Mouse (Mus musculus) monocyte, adult 5-6 weeks (primary cell): ENCODE data around the gene Itpr1. TPM values are rescaled to one million over a fixed set of nuclear protein-coding genes. Genes with fewer than 3 reads are reported as not detected.

ENCODE experiments used
- ATAC-seq: fragments of 153-309, 156-312 bp; replicated peaks from 2 replicates; pipeline ENCODE4 v1.8.0; 2017; ENCODE audit warnings: mild to moderate bottlenecking; ENCODE audit not compliant: low TSS enrichment, insufficient number of reproducible peaks, severe bottlenecking, poor library complexity, low FRiP score
- total RNA-seq: library from RNA; stranded (forward); fragments of 200-1000, 200-491, 200-594 nt; gene quantifications from 3 replicates; pipeline ENCODE4 v1.2.3, GENCODE M21; 2017

Itpr1 gene
- total RNA-seq, 1 experiment from 2014 or later, result 89.4 TPM

GRCm38 (mm10) chr6:108467597-108467996 is 254.7 kb downstream of the Itpr1 start:
- no peak for ATAC-seq

GRCm38 (mm10) chr6:108468226-108468825 is 255.4 kb downstream of the Itpr1 start:
- no peak for ATAC-seq

GRCm38 (mm10) chr6:108471878-108472277 is 259.0 kb downstream of the Itpr1 start:
- peak; percentile 56 for ATAC-seq

- ATAC-seq, result no peak
Measured at GRCm38 (mm10) chr6:108472748-108473147, 259.9 kb downstream of the Itpr1 start.

- peak; percentile 92 for ATAC-seq
Measured at GRCm38 (mm10) chr6:108476797-108477235, 263.9 kb downstream of the Itpr1 start.

GRCm38 (mm10) chr6:108477602-108478001 is 264.7 kb downstream of the Itpr1 start:
- peak; percentile 36; the same call in 1 of the 2 replicates for ATAC-seq

- no peak for ATAC-seq
Measured at GRCm38 (mm10) chr6:108481190-108481589, 268.3 kb downstream of the Itpr1 start.

- ATAC-seq, result no peak
Measured at GRCm38 (mm10) chr6:108482464-108482863, 269.6 kb downstream of the Itpr1 start.

- no peak for ATAC-seq
Measured at GRCm38 (mm10) chr6:108486212-108486992, 273.5 kb downstream of the Itpr1 start.

- no peak for ATAC-seq
Measured at GRCm38 (mm10) chr6:108487300-108487835, 274.5 kb downstream of the Itpr1 start.

GRCm38 (mm10) chr6:108488250-108488649 is 275.4 kb downstream of the Itpr1 start:
- no peak for ATAC-seq

- 0 out of 2 replicates have a peak, but pooled peaks have one; percentile 20 for ATAC-seq
Measured at GRCm38 (mm10) chr6:108491969-108492368, 279.1 kb downstream of the Itpr1 start.

- no peak for ATAC-seq
Measured at GRCm38 (mm10) chr6:108493753-108494152, 280.9 kb downstream of the Itpr1 start.

- ATAC-seq, result no peak
Measured at GRCm38 (mm10) chr6:108494185-108494804, 281.4 kb downstream of the Itpr1 start.

GRCm38 (mm10) chr6:108494994-108495393 is 282.1 kb downstream of the Itpr1 start:
- ATAC-seq, result no peak

- no peak for ATAC-seq
Measured at GRCm38 (mm10) chr6:108498070-108498469, 285.2 kb downstream of the Itpr1 start.

GRCm38 (mm10) chr6:108503651-108504050 is 290.8 kb downstream of the Itpr1 start:
- peak; percentile 97 for ATAC-seq

GRCm38 (mm10) chr6:108504717-108505116 is 291.8 kb downstream of the Itpr1 start:
- 0 out of 2 replicates have a peak, but pooled peaks have one; percentile 27 for ATAC-seq

GRCm38 (mm10) chr6:108506161-108506560 is 293.3 kb downstream of the Itpr1 start:
- no peak for ATAC-seq
